Mouse (Mus musculus): ENCODE results near the gene Isy1.

GRCm38 (mm10) chr6:87776663-87777062 lies 61.9 kb downstream of the Isy1 start:
- TF ChIP-seq POLR2A (IDR thresholded peaks at IDR 0.05; ENCODE audit: control insufficient read depth, low read depth, low read length) (no peak), CTCF (IDR thresholded peaks at IDR 0.05; ENCODE audit: control insufficient read depth, insufficient read depth, insufficient replicate concordance, low read depth, low read length) (no peak)
